In genomic region chr5:32230372-32230771, GRCm38 (mm10) we compare ENCODE assay signal across 7 mouse cellular contexts. TPM values are rescaled to one million over a fixed set of nuclear protein-coding genes. Genes with fewer than 3 reads are reported as not detected.
DNase-seq lines count a peak whose midpoint lies in the region; ATAC-seq and TF ChIP-seq lines count a peak whose summit lies in the region.

No protein-coding gene starts in this region.

- no peak overlapping the region for H3K4me2 ChIP-seq in kidney, embryonic 16.5 days (replicated peaks; ENCODE audit: low read depth, low read length)

- no peak overlapping the region for H3K4me3 ChIP-seq in kidney, embryonic 16.5 days (ENCODE audit: low read length)
- no peak overlapping the region for H3K4me3 ChIP-seq in E14TG2a.4 (replicated peaks; ENCODE audit: low read length)

- H3K27me3 ChIP-seq in kidney, embryonic 16.5 days (ENCODE audit: insufficient read depth, low read length), result no peaks in the 10 kb centered on the region
- peaks cover 4% of the 10 kb centered on the region; the same call in 1 of the 2 replicates for H3K27me3 ChIP-seq in E14TG2a.4 (ENCODE audit: insufficient read depth, low read length)

- DNase-seq in kidney, adult 9 months, result peak; percentile 13
- peak; percentile 58 for DNase-seq in NIH3T3 (ENCODE audit: low read depth)
- DNase-seq in kidney, postnatal 4 days, result peak; percentile 59 to 63
- peak; percentile 44 for DNase-seq in thymus, postnatal 14 days
- no peak for DNase-seq in cerebellum, adult 8-10 months

- no peak for ATAC-seq in kidney, embryonic 16.5 days (ENCODE audit: low FRiP score, low TSS enrichment)

- H3K4me1 ChIP-seq in kidney, embryonic 16.5 days (ENCODE audit: insufficient read depth, low read length), result no peaks in the 10 kb centered on the region
- peaks cover 7% of the 10 kb centered on the region for H3K4me1 ChIP-seq in E14TG2a.4 (replicated peaks; ENCODE audit: low read depth, low read length)

- 41% methylated on average over 4 of the region's 4 CpGs for WGBS in kidney, embryonic 16.5 days

- TF ChIP-seq CTCF in E14TG2a.4 (conservative IDR thresholded peaks at IDR 0.05; ENCODE audit: low read length), result peak; percentile 98

- no peak overlapping the region for H3K27ac ChIP-seq in kidney, embryonic 16.5 days (ENCODE audit: low read length)

- H3K36me3 ChIP-seq in kidney, embryonic 16.5 days (ENCODE audit: insufficient read depth, low read length), result no peaks in the 10 kb centered on the region
- no peaks in the 10 kb centered on the region for H3K36me3 ChIP-seq in E14TG2a.4 (ENCODE audit: insufficient read depth, low read length)

- H3K9me3 ChIP-seq in kidney, embryonic 16.5 days (ENCODE audit: low read length), result no peaks in the 10 kb centered on the region
- H3K9me3 ChIP-seq in E14TG2a.4 (ENCODE audit: low read length), result peaks cover 8% of the 10 kb centered on the region

- no peak overlapping the region for H3K9ac ChIP-seq in kidney, embryonic 16.5 days (replicated peaks; ENCODE audit: low read length)

RNA-seq across cellular contexts. Expression of gene Plb1, which starts 2.1 kb away (rescaled TPM):
- 0.05 and 0.06 TPM in 2 replicates for polyA plus RNA-seq in kidney, embryonic 16.5 days (2015; fragmentation: Nextera tagmentation; extraction: Ambion mirVana)
